Mouse (Mus musculus) midbrain, embryonic 15.5 days (tissue): ENCODE data around the gene Mgea5. TPM values are rescaled to one million over a fixed set of nuclear protein-coding genes. Genes with fewer than 3 reads are reported as not detected.
A peak's percentile ranks its signal among the peaks of the same experiment; 100 is the strongest.

Experiments used
- ATAC-seq: fragments of 200-750 bp; cut with Nextera tagmentation; replicated peaks from 2 replicates; pipeline ENCODE4 v1.8.0; 2017; ENCODE audit warnings: moderate TSS enrichment
- H3K27ac ChIP-seq: fragments of 300-500 bp; sonication (generic); 2 replicates; pipeline ENCODE4 v1.5.1; 2015; ENCODE audit warnings: mild to moderate bottlenecking, inconsistent platforms
- H3K27me3 ChIP-seq: fragments of 300-500 bp; sonication (generic); replicated peaks from 2 replicates; pipeline ENCODE4 v1.6.1; 2015; ENCODE audit warnings: inconsistent platforms
- H3K36me3 ChIP-seq: fragments of 300-500 bp; sonication (generic); replicated peaks from 2 replicates; pipeline ENCODE4 v1.6.1; 2015; ENCODE audit warnings: inconsistent platforms
- H3K4me1 ChIP-seq: fragments of 300-500 bp; sonication (generic); 2 replicates; pipeline ENCODE4 v1.6.1; 2015; ENCODE audit warnings: inconsistent platforms
- H3K4me2 ChIP-seq: fragments of 300-500 bp; sonication (generic); 2 replicates; pipeline ENCODE4 v1.6.1; 2015; ENCODE audit warnings: inconsistent platforms, mild to moderate bottlenecking, moderate library complexity
- H3K4me3 ChIP-seq: fragments of 300-500 bp; sonication (generic); 2 replicates; pipeline ENCODE4 v1.5.1; 2015; ENCODE audit warnings: mild to moderate bottlenecking, inconsistent platforms
- H3K9ac ChIP-seq: fragments of 300-500 bp; sonication (generic); 2 replicates; pipeline ENCODE4 v1.6.1; 2015; ENCODE audit warnings: mild to moderate bottlenecking, inconsistent platforms
- H3K9me3 ChIP-seq: fragments of 300-500 bp; sonication (generic); 2 replicates; pipeline ENCODE4 v1.6.1; 2016; ENCODE audit warnings: inconsistent platforms
- WGBS: fragments of 180-500 bp; shearing (Covaris S2); methylation state at CpG from one replicate; pipeline ENCODE4 v1.1.7; 2015; ENCODE audit warnings: mixed read lengths; 5-methylcytosine and 5-hydroxymethylcytosine counted together
- polyA plus RNA-seq: library from polyadenylated mRNA; unstranded; fragments of >200 nt; fragmentation: Nextera tagmentation; extraction: Ambion mirVana; gene quantifications from 2 replicates; pipeline ENCODE4 v1.2.1, GENCODE M21; 2015

Mgea5 gene
- polyA plus RNA-seq, 1 experiment from 2014 or later = 91.4 TPM

DNA sequence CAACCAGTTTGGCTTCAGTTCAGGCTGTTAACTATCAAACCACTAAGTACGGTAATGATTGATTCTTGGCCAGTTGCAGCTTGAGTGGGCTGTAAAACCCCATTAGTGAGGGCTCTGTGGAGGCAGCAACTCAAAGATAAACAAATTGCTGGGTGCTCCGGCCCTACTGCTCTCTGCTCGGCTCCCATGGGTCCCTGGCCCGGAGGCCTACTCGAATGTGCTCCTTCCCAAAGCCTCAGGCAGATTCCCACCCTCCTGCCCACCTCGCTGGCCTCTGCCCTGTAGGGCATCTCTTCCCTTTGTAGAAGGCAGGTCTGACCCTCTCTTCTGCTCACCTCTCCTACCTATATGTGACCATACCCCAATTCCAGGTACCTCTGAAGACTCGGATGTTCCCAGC lies 48.9 kb downstream of the Mgea5 start:
- Histone ChIP-seq H3K4me2 (no peak overlapping the region), H3K36me3 (no peaks in the 10 kb centered on the region), H3K9ac (no peak overlapping the region), H3K4me3 (no peak overlapping the region), H3K4me1 (peaks cover 17% of the 10 kb centered on the region), H3K9me3 (no peaks in the 10 kb centered on the region), H3K27me3 (peaks cover 95% of the 10 kb centered on the region), H3K27ac (no peak overlapping the region)
- no peak for ATAC-seq
- WGBS = 43% methylated on average over 7 of the region's 7 CpGs

DNA sequence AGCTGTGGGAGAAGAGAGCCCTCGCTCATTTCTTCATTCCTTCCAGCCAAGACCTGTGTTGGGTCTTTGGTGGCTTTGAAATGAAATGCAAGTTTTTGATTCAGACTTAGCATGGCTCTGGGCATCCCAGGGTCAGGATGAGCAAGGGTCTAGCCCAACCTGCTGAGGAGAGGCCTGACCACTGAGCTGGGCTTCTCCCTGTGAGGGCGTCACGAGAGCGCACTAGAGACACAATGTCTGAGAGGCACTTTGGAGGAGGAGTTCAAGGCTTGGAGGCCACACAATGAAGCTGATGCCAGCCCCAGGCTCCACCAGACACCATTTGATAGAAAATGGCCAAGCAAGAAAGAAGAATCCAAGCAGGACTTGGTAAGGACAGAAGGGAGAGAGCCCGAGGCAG lies 49.4 kb downstream of the Mgea5 start:
- H3K9ac ChIP-seq = no peak overlapping the region
- H3K27ac ChIP-seq = no peak overlapping the region
- no peaks in the 10 kb centered on the region for H3K36me3 ChIP-seq
- no peak overlapping the region for H3K4me3 ChIP-seq
- H3K9me3 ChIP-seq = no peaks in the 10 kb centered on the region
- WGBS = 75% methylated on average over 5 of the region's 5 CpGs
- peaks cover 17% of the 10 kb centered on the region for H3K4me1 ChIP-seq
- H3K27me3 ChIP-seq = peaks cover 91% of the 10 kb centered on the region
- H3K4me2 ChIP-seq = no peak overlapping the region
- ATAC-seq = no peak

GRCm38 (mm10) chr19:45733564-45733963 lies 50.1 kb downstream of the Mgea5 start:
- no peak overlapping the region for H3K4me2 ChIP-seq
- no peak for ATAC-seq
- H3K36me3 ChIP-seq = no peaks in the 10 kb centered on the region
- H3K4me1 ChIP-seq = peaks cover 17% of the 10 kb centered on the region
- H3K27me3 ChIP-seq = peaks cover 88% of the 10 kb centered on the region
- 9% methylated on average over 10 of the region's 10 CpGs for WGBS
- H3K9me3 ChIP-seq = no peaks in the 10 kb centered on the region
- H3K4me3 ChIP-seq = no peak overlapping the region
- H3K9ac ChIP-seq = no peak overlapping the region
- no peak overlapping the region for H3K27ac ChIP-seq

DNA sequence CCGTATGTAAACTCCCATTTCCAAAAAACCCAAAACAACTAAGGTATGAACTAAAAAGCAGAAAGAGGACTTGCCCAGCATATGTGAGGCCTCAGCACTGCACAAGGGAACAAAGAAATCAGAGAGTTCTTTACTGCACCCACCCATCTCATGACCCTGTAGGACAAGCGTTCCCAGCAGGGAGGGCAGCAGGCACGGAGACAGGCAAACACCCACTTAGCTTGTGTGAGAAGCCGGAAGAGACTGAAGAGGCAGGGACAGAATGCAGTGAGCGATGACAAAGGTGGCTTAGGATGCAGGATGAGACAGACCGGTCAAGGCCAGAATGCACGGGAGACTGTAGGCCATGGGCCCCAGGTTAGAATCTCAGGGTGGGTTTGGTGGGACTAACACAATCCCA lies 52.0 kb downstream of the Mgea5 start:
- no peak overlapping the region for H3K9ac ChIP-seq
- H3K27me3 ChIP-seq = peaks cover 84% of the 10 kb centered on the region
- no peak overlapping the region for H3K4me2 ChIP-seq
- H3K9me3 ChIP-seq = no peaks in the 10 kb centered on the region
- no peak overlapping the region for H3K27ac ChIP-seq
- H3K36me3 ChIP-seq = no peaks in the 10 kb centered on the region
- no peak overlapping the region for H3K4me3 ChIP-seq
- ATAC-seq = no peak
- 84% methylated on average over 7 of the region's 7 CpGs for WGBS
- H3K4me1 ChIP-seq = peaks cover 2% of the 10 kb centered on the region

DNA sequence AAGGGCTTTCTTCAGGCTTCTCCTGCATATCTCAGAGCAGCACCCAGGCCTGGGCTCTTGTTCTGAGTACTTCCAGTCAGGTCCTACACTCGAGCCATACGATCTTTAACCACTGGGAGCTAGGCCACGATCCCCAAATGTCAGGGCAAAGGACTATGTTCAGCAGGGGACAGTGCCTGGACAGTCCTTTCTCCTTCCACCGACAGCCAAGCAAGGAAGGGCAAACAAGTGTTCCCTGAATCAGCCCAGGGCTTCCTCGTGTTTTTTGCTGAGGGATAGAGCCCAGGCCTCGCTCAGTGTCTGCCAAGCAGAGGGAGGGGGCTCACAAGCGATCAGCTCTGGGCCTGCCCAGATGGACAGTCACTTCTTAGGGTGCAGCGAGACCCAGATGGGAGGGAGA lies 53.6 kb downstream of the Mgea5 start:
- H3K9me3 ChIP-seq = no peaks in the 10 kb centered on the region
- no peak overlapping the region for H3K27ac ChIP-seq
- 71% methylated on average over 8 of the region's 8 CpGs for WGBS
- H3K4me3 ChIP-seq = no peak overlapping the region
- ATAC-seq = no peak
- H3K4me1 ChIP-seq = 0 out of 2 replicates have a peak, but pooled peaks cover 2% of the 10 kb centered on the region
- H3K9ac ChIP-seq = no peak overlapping the region
- H3K27me3 ChIP-seq = peaks cover 81% of the 10 kb centered on the region
- H3K36me3 ChIP-seq = no peaks in the 10 kb centered on the region
- no peak overlapping the region for H3K4me2 ChIP-seq

DNA sequence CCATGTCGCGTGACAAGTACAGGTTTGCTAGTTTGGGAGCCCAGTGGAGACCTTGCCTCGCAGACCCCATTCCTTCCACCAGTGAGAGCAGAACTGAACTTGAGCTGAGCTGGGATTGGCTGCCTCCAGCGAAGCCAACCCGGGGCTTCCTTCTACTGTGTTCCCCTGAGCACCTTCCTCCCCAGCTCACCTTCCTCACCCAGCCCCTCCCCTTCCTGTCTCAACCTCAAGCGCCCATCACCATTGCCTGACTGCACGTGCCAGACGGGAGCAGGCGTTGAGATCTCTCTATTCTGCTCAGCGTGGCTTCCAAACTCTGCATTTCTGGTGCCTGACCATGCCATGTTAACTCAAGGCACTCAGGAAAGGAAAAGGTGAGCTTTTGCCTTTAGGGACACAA lies 56.4 kb downstream of the Mgea5 start:
- Histone ChIP-seq H3K9me3 (no peaks in the 10 kb centered on the region), H3K36me3 (no peaks in the 10 kb centered on the region), H3K4me1 (no peaks in the 10 kb centered on the region), H3K4me2 (no peak overlapping the region), H3K4me3 (no peak overlapping the region), H3K9ac (no peak overlapping the region), H3K27me3 (peaks cover 59% of the 10 kb centered on the region), H3K27ac (no peak overlapping the region)
- no peak for ATAC-seq
- WGBS = 76% methylated on average over 10 of the region's 10 CpGs

GRCm38 (mm10) chr19:45725677-45726277 lies 57.9 kb downstream of the Mgea5 start:
- H3K4me2 ChIP-seq = no peak overlapping the region
- H3K4me3 ChIP-seq = no peak overlapping the region
- H3K4me1 ChIP-seq = no peaks in the 10 kb centered on the region
- WGBS = 52% methylated on average over 14 of the region's 14 CpGs
- no peaks in the 10 kb centered on the region for H3K36me3 ChIP-seq
- no peaks in the 10 kb centered on the region for H3K9me3 ChIP-seq
- H3K27ac ChIP-seq = no peak overlapping the region
- peaks cover 54% of the 10 kb centered on the region for H3K27me3 ChIP-seq
- no peak overlapping the region for H3K9ac ChIP-seq
- ATAC-seq = no peak

- ATAC-seq = no peak
- Histone ChIP-seq H3K27ac (no peak overlapping the region), H3K4me3 (no peak overlapping the region), H3K36me3 (no peaks in the 10 kb centered on the region), H3K4me1 (peaks cover 14% of the 10 kb centered on the region), H3K9me3 (no peaks in the 10 kb centered on the region), H3K27me3 (peaks cover 46% of the 10 kb centered on the region), H3K4me2 (no peak overlapping the region), H3K9ac (no peak overlapping the region)
- WGBS = 80% methylated on average over 5 of the region's 5 CpGs
Measured at GRCm38 (mm10) chr19:45722188-45722587, 61.4 kb downstream of the Mgea5 start.

- 45% methylated on average over 3 of the region's 3 CpGs for WGBS
- ATAC-seq = peak; percentile 34; the same call in 1 of the 2 replicates
Measured at GRCm38 (mm10) chr19:45718286-45718685, 65.4 kb downstream of the Mgea5 start.

DNA sequence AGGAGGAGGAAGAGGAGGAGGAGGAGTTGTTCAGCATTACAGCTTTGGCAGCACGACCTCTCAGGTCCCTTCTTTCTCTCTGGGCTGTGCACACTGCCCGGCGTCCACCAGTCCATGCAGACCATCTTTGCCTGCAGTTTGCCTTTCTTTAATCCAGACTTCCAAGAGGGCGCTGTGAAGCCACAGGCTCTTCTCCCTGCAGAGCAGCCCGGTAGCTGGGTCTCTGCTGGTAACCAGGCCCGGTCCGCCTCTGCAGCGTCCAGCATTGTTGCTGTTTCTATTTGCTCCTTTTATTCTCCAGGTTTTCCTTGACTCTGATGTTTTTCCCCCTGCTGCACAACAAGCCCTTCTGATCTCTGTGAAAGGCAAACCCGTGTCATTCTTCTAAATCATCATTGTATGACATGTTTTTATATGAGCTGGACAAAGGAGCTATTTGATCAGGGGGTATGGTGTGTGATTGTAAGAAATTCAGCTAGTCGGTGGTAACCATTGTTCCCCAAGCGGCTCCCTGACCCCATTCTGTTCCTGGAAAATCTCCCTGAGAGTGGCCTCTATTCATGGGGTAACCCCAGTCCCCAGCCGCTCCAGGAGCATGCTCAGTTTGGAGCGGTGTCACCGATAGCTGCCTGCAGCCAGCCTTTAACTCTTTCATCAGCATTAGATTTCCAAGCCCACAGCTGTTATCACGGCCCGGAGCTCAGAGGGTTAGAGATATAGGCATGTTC lies 66.0 kb downstream of the Mgea5 start:
- H3K27ac ChIP-seq = peak overlapping the region; percentile 83
- H3K9ac ChIP-seq = peak overlapping the region; percentile 42
- peak overlapping the region; percentile 31 for H3K4me3 ChIP-seq
- H3K27me3 ChIP-seq = peaks cover 27% of the 10 kb centered on the region
- H3K4me2 ChIP-seq = peak overlapping the region; percentile 53
- H3K9me3 ChIP-seq = no peaks in the 10 kb centered on the region
- peak; percentile 94 for ATAC-seq
- WGBS = under 1% methylated on average over 16 of the region's 16 CpGs
- peaks cover 23% of the 10 kb centered on the region for H3K4me1 ChIP-seq
- H3K36me3 ChIP-seq = no peaks in the 10 kb centered on the region

More at GRCm38 (mm10) chr19:45718286-45718685, 65.4 kb downstream of the Mgea5 start:
- H3K36me3 ChIP-seq = no peaks in the 10 kb centered on the region
- peaks cover 23% of the 10 kb centered on the region for H3K4me1 ChIP-seq
- peaks cover 27% of the 10 kb centered on the region for H3K27me3 ChIP-seq
- H3K27ac ChIP-seq = peak overlapping the region; percentile 83
- H3K9ac ChIP-seq = peak overlapping the region; percentile 42; the same call in 1 of the 2 replicates
- H3K9me3 ChIP-seq = no peaks in the 10 kb centered on the region
- H3K4me3 ChIP-seq = peak overlapping the region; percentile 31
- peak overlapping the region; percentile 53 for H3K4me2 ChIP-seq

- no peaks in the 10 kb centered on the region for H3K9me3 ChIP-seq
- H3K27me3 ChIP-seq = no peaks in the 10 kb centered on the region; the same call in 1 of the 2 replicates
- no peak for ATAC-seq
- no peak overlapping the region for H3K27ac ChIP-seq
- H3K4me2 ChIP-seq = no peak overlapping the region
- no peaks in the 10 kb centered on the region for H3K36me3 ChIP-seq
- WGBS = 75% methylated on average over 3 of the region's 3 CpGs
- no peaks in the 10 kb centered on the region for H3K4me1 ChIP-seq
- H3K4me3 ChIP-seq = no peak overlapping the region
- H3K9ac ChIP-seq = no peak overlapping the region
Measured at GRCm38 (mm10) chr19:45708704-45709103, 74.9 kb downstream of the Mgea5 start.
